Mouse (Mus musculus) ES-Bruce4 (cell line): ENCODE data around the gene Sertad2. TPM values are rescaled to one million over a fixed set of nuclear protein-coding genes. Genes with fewer than 3 reads are reported as not detected.

ENCODE experiments used
- H3K27ac ChIP-seq: 2 replicates; pipeline ENCODE4 v1.5.1; 2012; ENCODE audit warnings: low read length, inconsistent platforms; ENCODE audit not compliant: insufficient read depth
- H3K27me3 ChIP-seq: 2 replicates; pipeline ENCODE4 v1.6.1; 2012; ENCODE audit warnings: mild to moderate bottlenecking, low read length, inconsistent platforms; ENCODE audit not compliant: control insufficient read depth, poor library complexity, insufficient read depth, severe bottlenecking
- H3K36me3 ChIP-seq: 2 replicates; pipeline ENCODE4 v1.6.1; 2012; ENCODE audit warnings: inconsistent platforms, mild to moderate bottlenecking, low read length, moderate library complexity; ENCODE audit not compliant: control insufficient read depth, poor library complexity, insufficient read depth, severe bottlenecking
- H3K4me1 ChIP-seq: one replicate; pipeline ENCODE4 v1.8.1; 2011; ENCODE audit warnings: low read length; ENCODE audit not compliant: control insufficient read depth, insufficient read depth
- H3K4me3 ChIP-seq: 2 replicates; pipeline ENCODE4 v1.5.1; 2011; ENCODE audit warnings: low read depth, mild to moderate bottlenecking, low read length
- H3K9ac ChIP-seq: 2 replicates; pipeline ENCODE4 v1.6.1; 2012; ENCODE audit warnings: low read depth, mild to moderate bottlenecking, inconsistent platforms; ENCODE audit not compliant: poor library complexity, severe bottlenecking
- H3K9me3 ChIP-seq: replicated peaks from 2 replicates; pipeline ENCODE4 v1.6.1; 2012; ENCODE audit warnings: mild to moderate bottlenecking, low read length, inconsistent platforms; ENCODE audit not compliant: control insufficient read depth, poor library complexity, insufficient read depth, severe bottlenecking
- CTCF ChIP-seq: IDR thresholded peaks from one replicate; pipeline ENCODE4 v1.8.1; 2011; ENCODE audit warnings: low read depth, low read length
- EP300 ChIP-seq: IDR thresholded peaks from 2 replicates; pipeline ENCODE4 v1.6.1; 2011; ENCODE audit warnings: low read depth, low read length; ENCODE audit not compliant: insufficient read depth
- POLR2A ChIP-seq: IDR thresholded peaks from one replicate; pipeline ENCODE4 v1.8.1; 2011; ENCODE audit warnings: low read length; ENCODE audit not compliant: insufficient read depth
- polyA plus RNA-seq: library from polyadenylated mRNA; stranded (reverse); fragments of >200 nt; gene quantifications from 2 replicates; pipeline ENCODE4 v1.2.4, GENCODE M21; 2011; ENCODE audit warnings: low read depth; ENCODE audit not compliant: missing spikeins, insufficient read depth, insufficient read length

Gene Sertad2
- polyA plus RNA-seq, 1 experiment: 23.1 TPM

GRCm38 (mm10) chr11:20514757-20515156 is 28.3 kb upstream of the Sertad2 start:
- Histone ChIP-seq H3K9me3 (peaks cover 48% of the 10 kb centered on the region), H3K9ac (no peak overlapping the region), H3K4me1 (no peaks in the 10 kb centered on the region), H3K27ac (no peak overlapping the region), H3K4me3 (no peak overlapping the region), H3K36me3 (no peaks in the 10 kb centered on the region), H3K27me3 (no peaks in the 10 kb centered on the region)
- TF ChIP-seq CTCF (no peak), POLR2A (no peak), EP300 (no peak)

- no peaks in the 10 kb centered on the region for H3K4me1 ChIP-seq
- H3K9me3 ChIP-seq: peaks cover 2% of the 10 kb centered on the region
- TF ChIP-seq POLR2A: no peak
- TF ChIP-seq EP300: no peak
- no peak for TF ChIP-seq CTCF
- no peak overlapping the region for H3K9ac ChIP-seq
- no peak overlapping the region for H3K4me3 ChIP-seq
- H3K27ac ChIP-seq: no peak overlapping the region
- H3K27me3 ChIP-seq: no peaks in the 10 kb centered on the region
- H3K36me3 ChIP-seq: no peaks in the 10 kb centered on the region
These were observed 21.7 kb upstream of the Sertad2 start for GRCm38 (mm10) chr11:20521321-20521720.

GRCm38 (mm10) chr11:20522750-20523149 is 20.3 kb upstream of the Sertad2 start:
- Histone ChIP-seq H3K4me1 (no peaks in the 10 kb centered on the region), H3K36me3 (no peaks in the 10 kb centered on the region), H3K9ac (no peak overlapping the region), H3K27ac (no peak overlapping the region), H3K27me3 (no peaks in the 10 kb centered on the region), H3K9me3 (peaks cover 2% of the 10 kb centered on the region; the same call in 1 of the 2 replicates), H3K4me3 (no peak overlapping the region)
- no peak for TF ChIP-seq POLR2A
- TF ChIP-seq EP300: no peak
- TF ChIP-seq CTCF: no peak

- H3K9ac ChIP-seq: no peak overlapping the region
- no peaks in the 10 kb centered on the region for H3K27me3 ChIP-seq
- TF ChIP-seq POLR2A (no peak), CTCF (no peak), EP300 (no peak)
- H3K4me1 ChIP-seq: no peaks in the 10 kb centered on the region
- no peak overlapping the region for H3K27ac ChIP-seq
- H3K4me3 ChIP-seq: no peak overlapping the region
- no peaks in the 10 kb centered on the region for H3K36me3 ChIP-seq
- H3K9me3 ChIP-seq: peaks cover 2% of the 10 kb centered on the region; the same call in 1 of the 2 replicates
These were observed 18.6 kb upstream of the Sertad2 start for GRCm38 (mm10) chr11:20524435-20524834.

GRCm38 (mm10) chr11:20525909-20526308 is 17.1 kb upstream of the Sertad2 start:
- H3K4me1 ChIP-seq: no peaks in the 10 kb centered on the region
- no peak overlapping the region for H3K4me3 ChIP-seq
- no peak overlapping the region for H3K9ac ChIP-seq
- H3K27me3 ChIP-seq: peaks cover 3% of the 10 kb centered on the region; the same call in 1 of the 2 replicates
- H3K9me3 ChIP-seq: peaks cover 2% of the 10 kb centered on the region; the same call in 1 of the 2 replicates
- H3K36me3 ChIP-seq: no peaks in the 10 kb centered on the region
- H3K27ac ChIP-seq: no peak overlapping the region
- TF ChIP-seq POLR2A (no peak), EP300 (no peak), CTCF (no peak)

GRCm38 (mm10) chr11:20527901-20528300 is 15.2 kb upstream of the Sertad2 start:
- no peaks in the 10 kb centered on the region for H3K4me1 ChIP-seq
- no peak for TF ChIP-seq EP300
- TF ChIP-seq CTCF: no peak
- TF ChIP-seq POLR2A: no peak

More at GRCm38 (mm10) chr11:20527901-20528300, 15.2 kb upstream of the Sertad2 start:
- H3K4me3 ChIP-seq: no peak overlapping the region
- no peak overlapping the region for H3K27ac ChIP-seq
- H3K9me3 ChIP-seq: no peaks in the 10 kb centered on the region
- H3K9ac ChIP-seq: no peak overlapping the region
- peaks cover 4% of the 10 kb centered on the region; the same call in 1 of the 2 replicates for H3K27me3 ChIP-seq
- no peaks in the 10 kb centered on the region for H3K36me3 ChIP-seq
